Mouse (Mus musculus): Measurements from ENCODE around the gene Sox10. TPM values are rescaled to one million over a fixed set of nuclear protein-coding genes. Genes with fewer than 3 reads are reported as not detected.

Gene Sox10
- polyA plus RNA-seq, 1 experiment: 3.6 TPM

GRCm38 (mm10) chr15:79115276-79115675 lies 49.8 kb downstream of the Sox10 start:
- peaks cover 6% of the 10 kb centered on the region for H3K4me1 ChIP-seq (ENCODE audit: control insufficient read depth, insufficient read depth, low read length)
- no peak overlapping the region for H3K4me3 ChIP-seq (replicated peaks; ENCODE audit: extremely low read depth, low read depth, low read length)
- TF ChIP-seq CTCF (IDR thresholded peaks at IDR 0.05; ENCODE audit: insufficient read depth, low read length) (no peak), POLR2A (IDR thresholded peaks at IDR 0.05; ENCODE audit: borderline replicate concordance, extremely low read depth, low read depth, low read length) (no peak)
- DNase-seq: no peak
- WGBS: 26% methylated on average over 5 of the region's 5 CpGs

- Histone ChIP-seq H3K4me1 (ENCODE audit: control insufficient read depth, insufficient read depth, low read length) (peaks cover 10% of the 10 kb centered on the region), H3K4me3 (replicated peaks; ENCODE audit: extremely low read depth, low read depth, low read length) (no peak overlapping the region)
- no peak for TF ChIP-seq POLR2A (IDR thresholded peaks at IDR 0.05; ENCODE audit: borderline replicate concordance, extremely low read depth, low read depth, low read length)
- no peak for TF ChIP-seq CTCF (IDR thresholded peaks at IDR 0.05; ENCODE audit: insufficient read depth, low read length)
- WGBS: 37% methylated on average over 4 of the region's 4 CpGs
- no peak for DNase-seq
Observed at GRCm38 (mm10) chr15:79111774-79112173, 53.3 kb downstream of the Sox10 start.

- peaks cover 10% of the 10 kb centered on the region for H3K4me1 ChIP-seq (ENCODE audit: control insufficient read depth, insufficient read depth, low read length)
- TF ChIP-seq CTCF (IDR thresholded peaks at IDR 0.05; ENCODE audit: insufficient read depth, low read length): no peak
- TF ChIP-seq POLR2A (IDR thresholded peaks at IDR 0.05; ENCODE audit: borderline replicate concordance, extremely low read depth, low read depth, low read length): no peak
- DNase-seq: no peak
- WGBS: 57% methylated on average over 2 of the region's 2 CpGs
- no peak overlapping the region for H3K4me3 ChIP-seq (replicated peaks; ENCODE audit: extremely low read depth, low read depth, low read length)
Observed at GRCm38 (mm10) chr15:79110528-79110927, 54.5 kb downstream of the Sox10 start.

GRCm38 (mm10) chr15:79110031-79110430 lies 55.0 kb downstream of the Sox10 start:
- Histone ChIP-seq H3K4me3 (replicated peaks; ENCODE audit: extremely low read depth, low read depth, low read length) (peak overlapping the region; percentile 83), H3K4me1 (ENCODE audit: control insufficient read depth, insufficient read depth, low read length) (peaks cover 10% of the 10 kb centered on the region)
- TF ChIP-seq CTCF (IDR thresholded peaks at IDR 0.05; ENCODE audit: insufficient read depth, low read length): no peak
- no peak for TF ChIP-seq POLR2A (IDR thresholded peaks at IDR 0.05; ENCODE audit: borderline replicate concordance, extremely low read depth, low read depth, low read length)
- DNase-seq: no peak
- 18% methylated on average over 9 of the region's 9 CpGs for WGBS

- peaks cover 10% of the 10 kb centered on the region for H3K4me1 ChIP-seq (ENCODE audit: control insufficient read depth, insufficient read depth, low read length)
- no peak for TF ChIP-seq CTCF (IDR thresholded peaks at IDR 0.05; ENCODE audit: insufficient read depth, low read length)
- 1% methylated on average over 46 of the region's 46 CpGs for WGBS
- DNase-seq: no peak
- H3K4me3 ChIP-seq (replicated peaks; ENCODE audit: extremely low read depth, low read depth, low read length): peak overlapping the region; percentile 83
Observed at GRCm38 (mm10) chr15:79109321-79109934, 55.6 kb downstream of the Sox10 start.

- TF ChIP-seq POLR2A (IDR thresholded peaks at IDR 0.05; ENCODE audit: borderline replicate concordance, extremely low read depth, low read depth, low read length) (peak; percentile 52; the same call in 1 of the 2 replicates), CTCF (IDR thresholded peaks at IDR 0.05; ENCODE audit: insufficient read depth, low read length) (no peak)
- peaks cover 10% of the 10 kb centered on the region for H3K4me1 ChIP-seq (ENCODE audit: control insufficient read depth, insufficient read depth, low read length)
- DNase-seq: peak; percentile 75
- 1% methylated on average over 80 of the region's 85 CpGs for WGBS
- H3K4me3 ChIP-seq (replicated peaks; ENCODE audit: extremely low read depth, low read depth, low read length): peak within 1 kb of the TSS; percentile 83
Observed at GRCm38 (mm10) chr15:79108421-79109320, 56.4 kb downstream of the Sox10 start, which contains the start of gene Micall1. Gene Micall1, plus strand, starts transcription at chr15:79108898.

GRCm38 (mm10) chr15:79107966-79108365 lies 57.1 kb downstream of the Sox10 start:
- Histone ChIP-seq H3K4me1 (ENCODE audit: control insufficient read depth, insufficient read depth, low read length) (peaks cover 10% of the 10 kb centered on the region), H3K4me3 (replicated peaks; ENCODE audit: extremely low read depth, low read depth, low read length) (no peak overlapping the region)
- no peak for DNase-seq
- TF ChIP-seq POLR2A (IDR thresholded peaks at IDR 0.05; ENCODE audit: borderline replicate concordance, extremely low read depth, low read depth, low read length) (no peak), CTCF (IDR thresholded peaks at IDR 0.05; ENCODE audit: insufficient read depth, low read length) (no peak)
- WGBS: 32% methylated on average over 7 of the region's 7 CpGs

- TF ChIP-seq POLR2A (IDR thresholded peaks at IDR 0.05; ENCODE audit: borderline replicate concordance, extremely low read depth, low read depth, low read length) (no peak), CTCF (IDR thresholded peaks at IDR 0.05; ENCODE audit: insufficient read depth, low read length) (no peak)
- WGBS: 55% methylated on average over 2 of the region's 2 CpGs
- H3K4me1 ChIP-seq (ENCODE audit: control insufficient read depth, insufficient read depth, low read length): peaks cover 6% of the 10 kb centered on the region
- no peak for DNase-seq
- no peak overlapping the region for H3K4me3 ChIP-seq (replicated peaks; ENCODE audit: extremely low read depth, low read depth, low read length)
Observed at GRCm38 (mm10) chr15:79105804-79106203, 59.2 kb downstream of the Sox10 start.

Other genes with a start within 250 kb of the Sox10 start
- 250 and 251 TPM in 2 replicates for gene Lgals1, start 238.5 kb downstream of the Sox10 start, polyA plus RNA-seq (2012; rRNA removed)
- 15.2 and 16.4 TPM in 2 replicates for gene Nol12, start 230.3 kb downstream of the Sox10 start, polyA plus RNA-seq (2012; rRNA removed)
- gene Triobp, start 217.5 kb downstream of the Sox10 start, polyA plus RNA-seq (2012; rRNA removed): 49.6 and 56.3 TPM in 2 replicates
- gene H1f0, start 136.8 kb downstream of the Sox10 start, polyA plus RNA-seq (2012; rRNA removed): 92.0 and 112 TPM in 2 replicates
- 1.3 and 1.8 TPM in 2 replicates for gene Galr3, start 123.4 kb downstream of the Sox10 start, polyA plus RNA-seq (2012; rRNA removed)
- gene Ankrd54, start 102.3 kb downstream of the Sox10 start, polyA plus RNA-seq (2012; rRNA removed): 60.7 and 67.3 TPM in 2 replicates
- gene Eif3l, start 90.1 kb downstream of the Sox10 start, polyA plus RNA-seq (2012; rRNA removed): 81.2 and 105 TPM in 2 replicates
- gene Micall1, start 56.3 kb downstream of the Sox10 start, polyA plus RNA-seq (2012; rRNA removed): 31.9 and 36.1 TPM in 2 replicates
- 35.2 and 38.9 TPM in 2 replicates for gene Polr2f, start 24.2 kb downstream of the Sox10 start, polyA plus RNA-seq (2012; rRNA removed)
- 20.1 and 20.8 TPM in 2 replicates for gene 1700088E04Rik, start 24.0 kb downstream of the Sox10 start, polyA plus RNA-seq (2012; rRNA removed)
- gene Pick1, start 63.9 kb upstream of the Sox10 start, polyA plus RNA-seq (2012; rRNA removed): 21.2 and 25.9 TPM in 2 replicates
- gene Gm49486, start 64.2 kb upstream of the Sox10 start, polyA plus RNA-seq (2012; rRNA removed): 0.11 and 0.22 TPM in 2 replicates
- 0.37 and 0.52 TPM in 2 replicates for gene Slc16a8, start 89.5 kb upstream of the Sox10 start, polyA plus RNA-seq (2012; rRNA removed)
- gene Baiap2l2, start 120.3 kb upstream of the Sox10 start, polyA plus RNA-seq (2012; rRNA removed): 2.1 and 2.6 TPM in 2 replicates
- gene Pla2g6, start 163.2 kb upstream of the Sox10 start, polyA plus RNA-seq (2012; rRNA removed): 25.9 and 26.1 TPM in 2 replicates
- 12.1 and 21.0 TPM in 2 replicates for gene Maff, start 181.4 kb upstream of the Sox10 start, polyA plus RNA-seq (2012; rRNA removed)
- 269 and 331 TPM in 2 replicates for gene Tmem184b, start 238.3 kb upstream of the Sox10 start, polyA plus RNA-seq (2012; rRNA removed)